Mouse (Mus musculus): ENCODE results near the gene Rpap2.

- no peak for TF ChIP-seq POLR2A (IDR thresholded peaks at IDR 0.05; ENCODE audit: borderline replicate concordance, low read depth, low read length)
- TF ChIP-seq CTCF (IDR thresholded peaks at IDR 0.05; ENCODE audit: low read depth, low read length): no peak
Measured at GRCm38 (mm10) chr5:107633651-107634050, 36.5 kb downstream of the Rpap2 start.
